Mouse (Mus musculus) spleen, postnatal 14 days (tissue): ENCODE measurements around the gene Foxk1.

Source experiments
- DNase-seq, 2 experiments: peaks; one replicate each; pipeline ENCODE4 v3.0.0; 2021 to 2022; ENCODE audit warnings: low spot score in 2 of 2

The Foxk1 gene

DNA sequence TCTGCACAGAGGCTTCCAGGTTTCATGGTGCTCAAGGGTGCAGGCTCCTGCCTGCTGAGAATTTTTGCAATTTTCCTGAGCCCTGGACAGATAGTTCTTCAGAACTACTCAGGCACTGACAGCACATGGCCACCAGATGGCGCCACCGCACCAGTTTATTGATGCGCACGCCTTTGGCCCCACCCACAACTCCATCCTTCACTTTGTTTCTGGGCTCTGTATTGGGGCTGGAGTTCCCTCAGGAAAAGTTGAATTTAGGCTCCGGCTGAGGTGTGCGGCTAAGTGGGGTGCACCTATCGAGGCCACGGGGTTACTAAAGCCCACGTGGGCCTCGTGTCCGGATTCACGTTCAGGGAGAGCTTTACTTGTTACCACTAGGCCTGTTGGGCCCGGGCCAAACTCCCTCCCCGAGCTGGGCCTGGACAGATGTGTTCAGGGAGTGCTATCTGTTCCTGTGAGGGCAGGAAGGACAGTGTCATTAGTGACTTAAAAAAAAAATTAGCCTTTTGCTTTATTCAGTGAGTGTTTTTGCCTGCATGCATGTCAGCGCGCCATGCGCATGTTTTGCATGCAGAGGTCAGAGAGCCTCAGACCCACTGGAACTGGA, 77.6 kb downstream of the Foxk1 start:
- DNase-seq: peak; percentile 32 to 64

DNA sequence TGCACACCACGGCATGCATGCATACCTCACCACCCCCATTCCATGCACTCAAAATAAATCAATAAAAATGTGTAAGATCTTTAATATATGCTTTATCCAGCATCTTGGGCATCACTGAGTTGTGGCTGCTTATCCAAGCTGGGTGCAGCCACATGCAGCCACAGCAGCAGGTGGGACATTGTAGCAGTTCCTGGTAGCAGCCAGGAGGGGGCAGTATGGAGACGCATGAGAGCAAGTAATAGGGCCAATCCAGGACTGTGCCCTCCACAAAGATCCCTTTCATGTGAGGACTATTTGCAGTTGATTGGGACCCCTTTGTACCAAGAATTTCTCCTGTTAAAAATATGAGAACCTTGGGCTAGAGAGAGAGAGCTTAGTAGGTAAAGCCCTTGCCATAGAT, 81.2 kb downstream of the Foxk1 start:
- DNase-seq: no peak

DNA sequence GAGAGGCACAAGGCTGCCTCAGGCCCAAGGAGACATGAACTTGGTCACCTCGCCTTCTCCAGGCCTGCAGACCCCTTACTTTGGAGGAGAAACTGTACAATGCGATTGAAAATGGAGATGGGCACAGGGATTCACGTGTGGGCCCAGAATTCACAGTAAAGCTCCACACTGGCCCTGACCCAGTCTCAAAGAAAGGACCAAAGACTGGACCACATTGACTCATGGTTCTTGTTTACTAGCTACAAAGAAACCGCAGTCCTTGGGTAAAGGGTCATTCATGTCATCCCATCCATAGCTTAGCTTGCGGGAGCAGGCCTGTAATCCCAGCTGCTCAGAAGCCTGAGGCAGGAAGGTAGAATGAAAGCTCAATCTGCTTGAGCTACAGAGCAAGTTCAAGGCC, 82.3 kb downstream of the Foxk1 start:
- no peak for DNase-seq

DNA sequence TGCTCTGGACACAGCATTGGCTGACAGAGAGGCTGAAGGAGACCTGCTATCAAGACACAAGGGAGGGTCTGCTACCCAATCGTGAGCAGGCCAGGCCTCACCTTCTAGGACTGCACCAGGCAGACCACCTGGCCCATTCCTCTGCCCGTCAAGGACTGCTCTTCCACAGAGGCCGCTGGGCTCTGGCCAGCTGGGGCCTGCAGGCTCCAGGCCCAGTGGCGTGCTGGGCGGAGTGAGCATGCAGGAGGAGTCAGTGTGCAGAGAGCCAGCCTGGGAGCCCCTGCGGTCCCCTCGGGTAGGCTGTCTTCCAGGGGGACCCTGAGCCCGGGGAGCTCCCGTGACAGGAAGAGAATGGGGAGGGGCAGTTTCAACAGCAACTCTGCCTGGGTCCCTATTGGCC, 85.4 kb downstream of the Foxk1 start:
- DNase-seq: no peak

DNA sequence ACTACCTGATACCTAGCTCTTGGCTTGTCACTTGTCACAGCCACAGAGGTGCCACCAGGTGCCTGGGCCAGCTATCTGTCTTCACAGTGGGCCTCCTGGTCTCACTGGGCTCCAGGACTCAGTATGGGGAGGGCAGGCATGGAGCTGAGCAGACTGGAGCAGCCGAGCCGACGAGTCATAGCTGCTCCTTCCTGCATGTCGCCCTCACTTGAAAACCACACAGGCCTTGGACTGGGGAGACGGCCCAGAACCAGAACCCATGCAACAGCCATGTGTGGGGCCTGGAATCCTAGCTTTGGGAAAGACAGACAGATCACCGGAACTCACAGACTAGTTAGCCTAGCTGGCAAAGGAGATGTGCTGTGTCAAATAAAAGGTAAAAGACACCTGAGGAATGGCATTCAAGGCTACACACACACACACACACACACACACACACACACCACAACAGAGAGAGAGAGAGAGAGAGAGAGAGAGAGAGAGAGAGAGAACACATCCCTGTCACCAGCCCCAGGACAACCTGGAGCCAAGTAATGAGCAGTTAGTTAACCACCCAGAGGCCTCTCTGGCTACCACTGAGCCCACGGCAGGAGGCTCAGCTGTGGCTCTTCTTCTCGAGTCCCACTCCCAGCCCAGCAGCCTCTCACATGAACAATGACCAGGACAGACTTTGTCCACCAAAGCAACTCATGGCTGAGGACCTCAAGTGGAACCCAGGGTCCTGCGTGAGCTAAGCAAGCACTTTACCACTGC, 88.8 kb downstream of the Foxk1 start:
- no peak for DNase-seq

DNA sequence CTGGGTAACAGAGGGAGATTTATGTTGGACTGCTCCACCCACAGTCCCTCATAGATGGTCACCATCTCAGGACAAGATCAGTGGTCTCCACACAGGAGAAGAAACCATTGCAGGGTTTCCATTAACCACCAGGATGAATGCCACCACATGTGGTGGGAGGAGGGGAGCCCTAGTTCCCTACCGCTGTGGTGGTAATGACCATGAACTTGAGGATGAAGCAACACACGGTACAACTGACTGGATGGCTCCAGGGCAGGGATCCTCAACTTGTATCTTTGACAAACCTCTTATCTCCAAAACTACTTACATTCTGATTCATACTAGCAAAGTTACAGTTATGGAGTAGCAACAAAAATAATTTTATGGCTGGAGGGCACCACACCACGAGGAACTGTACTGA, 92.0 kb downstream of the Foxk1 start:
- DNase-seq: no peak

DNA sequence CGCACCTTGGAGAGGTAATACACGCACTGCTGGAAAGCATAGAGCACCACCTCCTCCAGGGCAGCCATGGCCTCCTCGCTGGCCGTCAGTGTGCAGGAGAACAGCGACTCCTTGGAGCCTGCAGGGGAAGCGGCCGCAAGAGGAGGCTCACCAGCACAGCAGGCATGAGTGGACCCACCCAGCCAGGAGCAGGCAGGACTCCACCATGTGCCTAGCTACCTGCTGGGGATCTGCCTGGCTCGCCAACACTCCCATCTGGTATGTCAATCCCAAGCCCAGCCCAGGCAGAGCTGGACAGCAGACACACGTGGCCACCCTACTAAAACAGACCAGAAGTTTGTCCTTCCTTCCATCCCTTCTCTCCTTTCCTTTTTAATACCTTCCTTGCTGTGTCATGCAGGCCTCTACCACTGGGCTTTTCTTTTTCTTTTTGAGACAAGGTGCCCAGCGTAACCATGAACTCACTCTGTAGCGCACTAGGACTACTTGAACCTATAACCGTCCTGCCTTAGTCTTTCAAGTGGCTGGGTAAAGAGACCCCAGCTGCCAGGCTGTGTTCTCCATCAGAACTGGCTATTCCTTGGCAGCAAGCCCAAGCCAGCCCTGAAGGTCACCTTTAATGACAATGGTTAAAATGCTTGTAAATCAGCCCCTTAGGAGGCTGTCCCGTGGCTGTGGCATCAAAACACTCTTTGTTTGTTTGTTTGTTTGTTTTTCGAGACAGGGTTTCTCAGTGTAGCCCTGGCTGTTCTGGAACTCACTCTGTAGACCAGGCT, 94.2 kb downstream of the Foxk1 start:
- DNase-seq: no peak

DNA sequence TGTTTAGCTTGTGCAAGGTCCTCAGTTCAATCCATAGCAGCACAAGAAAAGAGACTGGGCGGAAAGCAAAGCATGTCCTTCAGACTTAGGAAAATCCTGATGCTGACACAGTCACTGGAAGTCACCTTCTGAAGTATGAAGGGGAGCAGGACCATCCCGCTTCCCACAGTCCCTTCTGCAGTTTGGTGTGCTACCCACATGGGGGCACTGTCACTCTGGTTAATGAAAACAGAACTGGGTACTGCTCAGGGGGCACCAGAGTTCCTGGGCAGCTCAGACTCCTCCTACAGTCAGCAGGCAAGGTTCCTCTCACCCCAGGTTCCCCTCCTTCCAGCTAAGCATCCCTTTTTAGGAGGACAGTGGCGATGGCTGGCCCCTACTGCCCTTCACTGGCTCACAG, 97.7 kb downstream of the Foxk1 start:
- no peak for DNase-seq

DNA sequence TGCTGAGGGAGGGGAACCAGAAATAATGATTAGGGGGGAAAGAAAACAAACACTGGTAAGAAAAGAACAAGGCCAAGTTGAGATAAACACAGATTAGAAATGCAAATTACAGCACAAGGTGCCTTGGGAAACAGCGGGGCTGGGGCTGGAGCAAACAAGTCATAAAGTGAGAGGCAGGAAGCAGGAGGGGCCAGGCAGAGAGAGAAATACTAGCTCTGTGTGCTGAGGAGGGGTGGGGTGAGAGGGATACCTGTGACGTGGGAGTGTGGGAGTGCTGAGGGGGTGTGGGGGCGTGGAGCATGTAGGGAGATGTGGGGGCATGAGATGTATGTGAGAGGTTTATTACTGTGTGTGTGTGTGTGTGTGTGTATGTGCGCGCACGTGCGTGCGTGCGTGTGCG, 99.6 kb downstream of the Foxk1 start:
- no peak for DNase-seq

DNA sequence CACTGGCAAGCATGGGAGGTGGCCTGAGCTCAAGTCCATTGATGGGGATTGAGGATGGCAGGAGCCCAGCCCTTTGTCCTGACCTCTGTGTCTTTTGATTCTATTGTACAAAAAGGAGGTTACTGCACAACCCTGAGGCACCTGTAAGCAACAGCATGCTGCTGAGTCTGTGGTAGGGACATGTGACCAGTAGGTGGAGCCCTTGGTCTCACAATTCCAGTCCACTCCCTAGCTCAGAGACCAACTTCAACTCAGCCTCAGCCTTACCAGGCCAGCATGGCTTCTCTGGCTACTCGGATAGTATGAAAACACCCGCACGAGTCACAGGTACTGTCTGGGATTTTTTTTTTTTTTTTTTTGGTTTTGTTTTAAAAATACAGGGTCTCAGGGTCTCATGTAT, 101.1 kb downstream of the Foxk1 start:
- DNase-seq: peak in 1 of 2 experiments; percentile 33

DNA sequence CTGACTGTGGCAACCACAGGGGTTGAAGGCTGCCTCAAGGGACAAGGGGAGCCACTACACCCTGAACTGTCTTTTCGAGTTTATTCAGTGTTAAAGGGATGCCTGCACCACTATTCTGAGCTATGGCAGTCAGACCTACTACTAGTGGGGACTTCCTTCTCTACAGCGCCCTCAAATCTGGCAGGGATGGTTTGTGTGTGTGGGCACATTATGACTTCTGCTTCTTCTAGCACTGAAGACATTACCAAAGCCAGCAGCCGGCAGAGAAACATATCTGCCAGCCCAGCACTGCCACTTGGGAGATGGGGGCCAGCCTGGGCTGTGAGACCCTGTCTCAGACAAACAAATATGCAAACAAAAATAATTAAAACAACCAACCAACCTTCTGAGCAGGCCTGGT, 102.9 kb downstream of the Foxk1 start:
- DNase-seq: no peak

DNA sequence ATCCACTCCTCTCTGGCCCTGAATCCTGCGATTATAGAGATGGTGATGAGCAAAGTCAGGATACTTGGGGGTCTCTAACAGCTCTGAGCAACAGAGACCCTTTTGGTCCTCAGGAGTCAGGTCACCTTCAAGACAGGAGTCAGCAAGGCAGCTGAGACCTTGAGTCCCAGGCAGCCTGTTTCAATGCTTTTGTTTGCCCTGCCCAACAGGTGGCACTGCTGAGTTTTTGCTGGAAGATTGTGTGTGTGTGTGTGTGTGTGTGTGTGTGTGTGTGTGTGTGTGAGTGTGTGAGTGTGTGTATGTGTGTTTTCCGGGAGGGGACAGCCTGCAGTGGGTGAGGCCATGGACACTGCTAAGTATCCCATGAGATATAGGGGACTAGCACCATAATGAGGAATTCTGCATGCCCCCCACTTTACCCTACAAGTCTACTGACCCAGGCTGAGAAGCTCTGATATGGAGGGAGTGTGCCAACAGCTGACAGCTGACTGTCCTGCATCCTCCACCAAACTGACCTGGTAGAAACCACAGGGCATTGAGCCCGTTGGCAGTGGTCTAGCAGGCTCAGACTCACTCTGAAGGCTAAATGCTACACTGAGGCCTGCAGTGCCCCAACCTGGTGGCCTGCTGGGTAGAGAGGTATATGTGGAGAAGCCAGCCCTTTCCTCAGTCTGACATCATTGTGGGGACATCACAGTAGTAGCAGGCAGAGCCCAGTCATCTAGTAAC, 104.6 kb downstream of the Foxk1 start:
- DNase-seq: no peak

DNA sequence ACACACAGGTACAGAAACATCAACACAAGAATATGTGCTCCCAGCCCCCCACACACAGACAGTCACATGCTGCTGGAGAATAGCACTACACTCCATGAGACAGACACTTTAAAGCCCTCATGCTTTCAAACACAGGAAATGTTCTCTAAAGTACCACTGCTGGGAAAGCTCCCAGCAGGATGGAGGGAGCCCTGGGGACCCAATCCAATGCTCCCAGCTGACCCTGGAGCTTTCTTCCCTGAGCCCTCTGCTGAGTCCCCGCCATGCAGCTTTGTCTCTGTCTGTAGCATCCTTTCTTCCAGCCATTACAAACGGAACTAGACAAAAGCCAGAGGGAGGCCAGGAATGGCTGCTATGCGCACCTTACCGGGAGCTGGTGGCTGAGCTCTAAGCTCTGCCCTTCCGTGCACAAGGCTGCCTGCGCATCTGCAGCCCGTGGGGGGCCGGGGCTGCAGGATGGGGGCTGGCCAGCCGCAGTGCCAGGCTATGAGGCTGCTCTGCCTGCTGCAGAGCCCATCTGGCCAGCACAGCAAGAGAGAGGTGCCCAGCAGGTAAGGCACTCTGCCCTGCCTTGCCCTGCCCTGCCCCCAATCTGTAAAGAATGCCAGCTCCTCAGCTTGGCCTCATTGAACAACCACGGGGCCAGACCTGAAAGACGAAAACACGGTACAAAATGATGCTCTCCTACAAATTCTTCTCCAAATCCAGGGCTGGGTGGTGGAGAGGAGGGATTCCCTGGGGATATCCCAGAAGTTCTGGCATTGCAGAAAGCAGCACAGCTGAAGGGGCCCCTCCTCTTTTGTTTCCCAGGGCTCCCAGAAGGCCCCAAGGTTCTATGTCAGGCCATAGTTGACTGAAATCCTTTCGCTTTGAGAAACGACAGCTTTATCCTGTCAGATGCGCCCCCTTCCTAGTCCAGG, 108.1 kb downstream of the Foxk1 start:
- DNase-seq: no peak

DNA sequence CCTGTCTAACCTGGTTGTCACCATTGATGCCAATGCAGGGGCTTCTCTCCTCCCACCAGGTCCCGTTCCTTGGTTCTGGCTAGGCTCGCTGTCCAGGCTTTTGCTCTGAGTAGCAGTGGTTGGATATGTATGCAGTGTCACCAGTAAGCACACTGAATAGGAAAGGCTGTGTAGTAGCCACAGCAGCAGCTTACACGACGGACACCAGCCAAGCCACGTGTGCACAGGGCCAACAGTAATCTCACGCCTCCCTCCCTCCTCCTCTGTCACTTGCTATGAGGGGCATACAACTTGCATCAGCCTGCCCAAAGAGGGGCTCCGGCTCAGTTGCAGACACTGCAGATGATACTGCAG, 108.7 kb downstream of the Foxk1 start:
- no peak for DNase-seq
